Mouse (Mus musculus) embryonic facial prominence, embryonic 12.5 days (tissue): ENCODE results near the gene Rccd1. TPM values are rescaled to one million over a fixed set of nuclear protein-coding genes. Genes with fewer than 3 reads are reported as not detected.

Experiments used
- ATAC-seq: fragments of 200-750 bp; cut with Nextera tagmentation; 2 replicates; pipeline ENCODE4 v1.8.0; 2017; ENCODE audit not compliant: insufficient number of reproducible peaks, insufficient read depth, low FRiP score, low TSS enrichment
- H3K27ac ChIP-seq: fragments of 300-500 bp; sonication (generic); 2 replicates; pipeline ENCODE4 v1.5.1; 2016; ENCODE audit warnings: mild to moderate bottlenecking
- H3K27me3 ChIP-seq: fragments of 300-500 bp; sonication (generic); 2 replicates; pipeline ENCODE4 v1.6.1; 2016; ENCODE audit warnings: mild to moderate bottlenecking, moderate library complexity
- H3K36me3 ChIP-seq: fragments of 300-500 bp; sonication (generic); 2 replicates; pipeline ENCODE4 v1.6.1; 2016; ENCODE audit warnings: mild to moderate bottlenecking
- H3K4me1 ChIP-seq: fragments of 300-500 bp; sonication (generic); 2 replicates; pipeline ENCODE4 v1.6.1; 2016
- H3K4me2 ChIP-seq: fragments of 300-500 bp; sonication (generic); replicated peaks from 2 replicates; pipeline ENCODE4 v1.6.1; 2016; ENCODE audit warnings: mild to moderate bottlenecking, moderate library complexity
- H3K4me3 ChIP-seq: fragments of 300-500 bp; sonication (generic); 2 replicates; pipeline ENCODE4 v1.5.1; 2016; ENCODE audit warnings: mild to moderate bottlenecking
- H3K9ac ChIP-seq: fragments of 300-500 bp; sonication (generic); 2 replicates; pipeline ENCODE4 v1.6.1; 2016; ENCODE audit warnings: mild to moderate bottlenecking, moderate library complexity
- H3K9me3 ChIP-seq: fragments of 300-500 bp; sonication (generic); 2 replicates; pipeline ENCODE4 v1.6.1; 2016; ENCODE audit warnings: mild to moderate bottlenecking, moderate library complexity
- WGBS: fragments of 180-500 bp; shearing (Covaris S2); methylation state at CpG from one replicate; pipeline ENCODE4 v1.1.7; 2016; 5-methylcytosine and 5-hydroxymethylcytosine counted together
- polyA plus RNA-seq: library from polyadenylated mRNA; unstranded; fragments of >200 nt; fragmentation: Nextera tagmentation; extraction: Ambion mirVana; gene quantifications from 2 replicates; pipeline ENCODE4 v1.2.1, GENCODE M21; 2016

Gene Rccd1
- polyA plus RNA-seq, 1 experiment from 2014 or later = 14.3 TPM

DNA sequence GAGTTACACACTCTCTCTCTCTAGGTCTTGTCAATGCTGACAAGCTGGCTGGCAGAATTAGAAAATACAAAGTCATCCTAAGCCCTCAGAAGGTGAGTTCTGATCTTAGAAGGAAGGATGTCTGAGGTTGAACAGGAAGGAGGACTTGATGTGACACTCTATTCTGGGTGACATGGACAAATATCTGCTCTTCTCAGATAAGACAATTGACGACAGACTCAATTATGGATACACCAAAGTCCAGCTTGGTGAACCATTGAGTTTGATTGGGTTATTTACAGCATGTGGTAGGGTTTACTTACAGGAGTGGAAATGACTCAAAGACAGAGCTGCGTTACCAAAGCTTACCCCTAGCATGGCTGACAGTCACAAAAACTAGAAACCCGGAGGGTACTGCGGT lies 47.9 kb downstream of the Rccd1 start:
- WGBS = 95% methylated on average over 4 of the region's 4 CpGs
- no peak overlapping the region for H3K4me3 ChIP-seq
- ATAC-seq = no peak

DNA sequence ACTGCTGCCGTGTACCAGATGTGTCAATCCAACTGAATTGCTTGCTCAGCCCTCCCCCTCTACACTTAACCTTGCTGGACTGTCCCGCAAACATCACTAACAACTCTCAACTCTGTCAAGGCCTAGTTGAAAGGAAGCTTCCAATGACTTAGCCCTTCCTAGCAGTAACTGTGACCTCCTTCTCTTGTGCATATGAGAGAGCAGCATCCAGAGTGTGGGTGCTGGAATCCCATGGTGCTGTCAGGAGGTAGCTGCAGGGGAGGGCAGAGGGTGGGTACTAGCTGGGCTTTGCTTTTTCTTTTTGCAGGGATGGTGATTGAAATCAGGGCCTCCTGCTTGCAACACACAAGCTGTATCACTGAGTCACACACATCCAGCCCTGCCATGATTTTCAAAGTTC lies 50.8 kb downstream of the Rccd1 start:
- no peak overlapping the region for H3K27ac ChIP-seq
- no peak overlapping the region for H3K4me3 ChIP-seq
- ATAC-seq = no peak
- no peak overlapping the region for H3K9ac ChIP-seq
- peaks cover 15% of the 10 kb centered on the region for H3K4me1 ChIP-seq
- H3K4me2 ChIP-seq = no peak overlapping the region
- WGBS = 93% methylated on average over 2 of the region's 2 CpGs
- no peaks in the 10 kb centered on the region for H3K27me3 ChIP-seq
- peaks cover 49% of the 10 kb centered on the region for H3K36me3 ChIP-seq
- peaks cover 11% of the 10 kb centered on the region for H3K9me3 ChIP-seq

More for the DNA sequence above, 47.9 kb downstream of the Rccd1 start:
- Histone ChIP-seq H3K27ac (no peak overlapping the region), H3K36me3 (peaks cover 60% of the 10 kb centered on the region), H3K4me2 (no peak overlapping the region), H3K9ac (no peak overlapping the region), H3K9me3 (peaks cover 11% of the 10 kb centered on the region), H3K4me1 (no peaks in the 10 kb centered on the region), H3K27me3 (no peaks in the 10 kb centered on the region)

- Histone ChIP-seq H3K4me2 (peak overlapping the region; percentile 87), H3K9me3 (peaks cover 5% of the 10 kb centered on the region), H3K4me3 (peak overlapping the region; percentile 86), H3K4me1 (peaks cover 17% of the 10 kb centered on the region), H3K27me3 (no peaks in the 10 kb centered on the region), H3K9ac (peak overlapping the region; percentile 79), H3K36me3 (peaks cover 40% of the 10 kb centered on the region), H3K27ac (peak overlapping the region; percentile 48; the same call in 1 of the 2 replicates)
- WGBS = under 1% methylated on average over 23 of the region's 23 CpGs
- ATAC-seq = peak; percentile 56
These were observed 54.5 kb downstream of the Rccd1 start for GRCm38 (mm10) chr7:80269751-80270255.

GRCm38 (mm10) chr7:80268897-80269750 lies 55.1 kb downstream of the Rccd1 start, which contains the start of gene Vps33b:
Gene Vps33b, plus strand, starts transcription at chr7:80269649.
- WGBS = 6% methylated on average over 21 of the region's 21 CpGs
- Histone ChIP-seq H3K27me3 (no peaks in the 10 kb centered on the region), H3K36me3 (peaks cover 40% of the 10 kb centered on the region), H3K4me3 (peak within 1 kb of the TSS; percentile 86), H3K27ac (peak within 1 kb of the TSS; percentile 73), H3K9me3 (no peaks in the 10 kb centered on the region), H3K4me1 (peaks cover 17% of the 10 kb centered on the region), H3K4me2 (peak within 1 kb of the TSS; percentile 87), H3K9ac (peak within 1 kb of the TSS; percentile 79)
- ATAC-seq = peak; percentile 73

DNA sequence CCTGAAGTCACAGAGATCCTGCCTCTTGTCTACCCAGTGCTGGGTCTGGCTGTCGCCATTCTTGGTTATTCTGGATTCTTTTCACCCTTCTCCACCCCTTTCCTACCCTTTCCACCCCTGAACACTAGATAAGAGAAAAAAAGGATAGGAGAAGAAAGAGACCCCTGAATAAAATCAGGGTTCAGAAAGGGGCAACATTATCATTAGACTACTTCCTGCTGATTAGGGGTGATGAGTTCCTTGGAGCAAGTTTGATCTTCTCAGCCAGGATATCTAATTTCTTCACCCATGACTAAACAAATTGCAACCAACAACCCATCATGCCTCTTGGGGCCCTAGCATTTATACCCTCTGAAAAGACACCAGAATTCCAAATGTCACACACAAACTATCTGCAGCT lies 56.5 kb downstream of the Rccd1 start:
- Histone ChIP-seq H3K27ac (no peak overlapping the region), H3K36me3 (peaks cover 28% of the 10 kb centered on the region), H3K4me2 (no peak overlapping the region), H3K9ac (no peak overlapping the region), H3K9me3 (no peaks in the 10 kb centered on the region), H3K27me3 (no peaks in the 10 kb centered on the region), H3K4me1 (peaks cover 17% of the 10 kb centered on the region), H3K4me3 (no peak overlapping the region)
- ATAC-seq = no peak
- 73% methylated on average over 1 of the region's 1 CpGs for WGBS

DNA sequence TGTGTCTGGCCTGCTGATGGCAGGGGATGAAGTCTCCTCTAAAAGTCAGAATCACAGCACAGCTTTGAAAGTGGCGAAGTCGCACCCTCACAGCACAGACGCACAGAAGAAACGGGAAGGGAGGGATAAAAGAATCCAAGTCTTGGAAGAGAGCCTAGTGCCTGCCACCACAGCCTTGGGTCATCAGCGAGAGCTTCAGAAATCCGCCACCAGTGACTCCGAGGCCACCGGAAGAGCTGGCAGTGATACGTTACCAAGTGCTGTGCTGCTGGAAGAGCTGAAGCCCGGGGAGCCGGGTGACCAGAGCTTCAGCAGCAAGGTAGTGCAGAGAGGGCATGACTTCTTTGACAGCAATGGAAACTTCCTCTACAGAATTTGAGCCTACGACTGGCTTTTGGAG lies 59.6 kb downstream of the Rccd1 start:
- Histone ChIP-seq H3K27ac (no peak overlapping the region), H3K4me1 (peaks cover 15% of the 10 kb centered on the region; the same call in 1 of the 2 replicates), H3K4me3 (no peak overlapping the region), H3K36me3 (peaks cover 26% of the 10 kb centered on the region), H3K27me3 (no peaks in the 10 kb centered on the region; the same call in 1 of the 2 replicates), H3K9ac (no peak overlapping the region), H3K9me3 (no peaks in the 10 kb centered on the region), H3K4me2 (no peak overlapping the region)
- WGBS = 94% methylated on average over 12 of the region's 12 CpGs
- ATAC-seq = no peak

- Histone ChIP-seq H3K9ac (peak overlapping the region; percentile 74), H3K27me3 (peaks cover 4% of the 10 kb centered on the region; the same call in 1 of the 2 replicates), H3K4me1 (peaks cover 7% of the 10 kb centered on the region; the same call in 1 of the 2 replicates), H3K4me3 (peak overlapping the region; percentile 79), H3K27ac (peak overlapping the region; percentile 77), H3K9me3 (no peaks in the 10 kb centered on the region), H3K36me3 (peaks cover 20% of the 10 kb centered on the region), H3K4me2 (peak overlapping the region; percentile 85)
- WGBS = 1% methylated on average over 32 of the region's 32 CpGs
- ATAC-seq = peak; percentile 37; the same call in 1 of the 2 replicates
These were observed 62.8 kb downstream of the Rccd1 start for GRCm38 (mm10) chr7:80261372-80261990.

DNA sequence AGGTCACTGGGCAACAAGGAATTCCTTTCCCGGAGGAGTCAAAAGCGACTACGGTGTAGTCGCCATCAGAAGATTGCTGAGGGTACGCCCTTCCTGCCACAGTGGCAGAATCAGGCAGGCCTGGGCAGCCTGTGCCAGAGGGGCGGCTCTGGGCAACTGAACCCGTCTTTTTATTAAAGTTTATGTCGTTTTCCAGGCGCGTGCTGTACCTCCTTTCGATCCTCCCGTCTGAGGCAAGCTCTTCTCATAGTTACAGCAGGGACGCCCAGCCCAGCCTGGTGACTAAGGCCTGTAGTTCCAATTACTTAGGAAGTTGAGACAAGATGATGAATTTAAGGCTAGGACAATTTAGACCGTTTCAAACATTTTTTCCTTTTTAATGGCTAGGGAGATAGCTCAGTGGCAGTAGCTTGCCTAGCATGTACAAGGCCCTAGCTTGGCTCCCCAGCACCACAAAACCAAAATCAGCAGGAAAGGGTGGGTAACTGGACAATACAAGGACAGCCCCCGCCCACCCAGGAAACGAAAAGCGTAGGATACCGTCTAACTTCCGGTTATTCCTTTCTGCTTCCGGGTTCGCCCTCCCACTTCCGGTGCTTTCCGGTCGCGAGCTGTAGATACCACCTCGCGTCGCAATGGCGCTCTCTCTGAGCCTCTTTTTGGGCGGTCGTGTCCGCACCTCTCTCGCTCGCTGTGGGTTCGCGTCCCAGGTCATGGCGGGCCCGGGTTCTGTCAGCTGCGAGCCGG lies 63.5 kb downstream of the Rccd1 start, which contains the start of gene Ngrn:
TSS of gene Ngrn (plus strand) at position 591 of the 747 bp plus-strand sequence.
- peaks cover 4% of the 10 kb centered on the region; the same call in 1 of the 2 replicates for H3K27me3 ChIP-seq
- 24% methylated on average over 40 of the region's 40 CpGs for WGBS
- H3K9ac ChIP-seq = peak within 1 kb of the TSS; percentile 74
- H3K27ac ChIP-seq = peak within 1 kb of the TSS; percentile 77
- H3K4me3 ChIP-seq = peak within 1 kb of the TSS; percentile 79
- H3K4me2 ChIP-seq = peak within 1 kb of the TSS; percentile 85
- no peaks in the 10 kb centered on the region for H3K9me3 ChIP-seq
- peaks cover 18% of the 10 kb centered on the region for H3K36me3 ChIP-seq
- H3K4me1 ChIP-seq = peaks cover 7% of the 10 kb centered on the region; the same call in 1 of the 2 replicates
- peak; percentile 73 for ATAC-seq

- Histone ChIP-seq H3K4me3 (no peak overlapping the region), H3K27me3 (peaks cover 16% of the 10 kb centered on the region; the same call in 1 of the 2 replicates), H3K9me3 (no peaks in the 10 kb centered on the region), H3K4me1 (peaks cover 7% of the 10 kb centered on the region; the same call in 1 of the 2 replicates), H3K27ac (no peak overlapping the region), H3K4me2 (no peak overlapping the region), H3K36me3 (no peaks in the 10 kb centered on the region), H3K9ac (no peak overlapping the region)
- ATAC-seq = no peak
- WGBS = 46% methylated on average over 2 of the region's 2 CpGs
These were observed 66.5 kb downstream of the Rccd1 start for GRCm38 (mm10) chr7:80257706-80258105.

GRCm38 (mm10) chr7:80255981-80256380 lies 68.3 kb downstream of the Rccd1 start:
- Histone ChIP-seq H3K27ac (no peak overlapping the region), H3K4me3 (no peak overlapping the region), H3K4me1 (no peaks in the 10 kb centered on the region), H3K9me3 (no peaks in the 10 kb centered on the region), H3K4me2 (no peak overlapping the region), H3K36me3 (no peaks in the 10 kb centered on the region), H3K27me3 (peaks cover 16% of the 10 kb centered on the region; the same call in 1 of the 2 replicates), H3K9ac (no peak overlapping the region)
- no peak for ATAC-seq
- 84% methylated on average over 2 of the region's 2 CpGs for WGBS

- H3K27ac ChIP-seq = no peak overlapping the region
- H3K36me3 ChIP-seq = no peaks in the 10 kb centered on the region
- 84% methylated on average over 11 of the region's 11 CpGs for whole genome bisulfite sequencing
- no peaks in the 10 kb centered on the region for H3K4me1 ChIP-seq
- H3K4me2 ChIP-seq = no peak overlapping the region
- no peaks in the 10 kb centered on the region for H3K9me3 ChIP-seq
- no peak overlapping the region for H3K4me3 ChIP-seq
- no peak for ATAC-seq
- 0 out of 2 replicates have a peak, but pooled peaks cover 12% of the 10 kb centered on the region for H3K27me3 ChIP-seq
- H3K9ac ChIP-seq = no peak overlapping the region
These were observed 71.4 kb downstream of the Rccd1 start for GRCm38 (mm10) chr7:80252886-80253285.
